Mouse (Mus musculus) lung, postnatal 4 days (tissue): ENCODE results near the gene Fkbp10.

Experiments used
- DNase-seq, 2 experiments: peaks; one replicate each; pipeline ENCODE4 v3.0.0; 2021

The Fkbp10 gene

GRCm38 (mm10) chr11:100414914-100415822 is at the start of gene Fkbp10:
Gene Fkbp10 (plus strand): TSS chr11:100415697.
- DNase-seq = peak; percentile 80 to 86

- no peak for DNase-seq
These were observed 46.4 kb upstream of the Fkbp10 start for GRCm38 (mm10) chr11:100369145-100369544.

- no peak for DNase-seq
These were observed 45.7 kb upstream of the Fkbp10 start for GRCm38 (mm10) chr11:100369822-100370221.

GRCm38 (mm10) chr11:100371981-100372558 is 43.4 kb upstream of the Fkbp10 start:
- DNase-seq = no peak

GRCm38 (mm10) chr11:100375127-100375526 is 40.4 kb upstream of the Fkbp10 start:
- no peak for DNase-seq

- DNase-seq = no peak
These were observed 39.5 kb upstream of the Fkbp10 start for GRCm38 (mm10) chr11:100376005-100376404.

DNA sequence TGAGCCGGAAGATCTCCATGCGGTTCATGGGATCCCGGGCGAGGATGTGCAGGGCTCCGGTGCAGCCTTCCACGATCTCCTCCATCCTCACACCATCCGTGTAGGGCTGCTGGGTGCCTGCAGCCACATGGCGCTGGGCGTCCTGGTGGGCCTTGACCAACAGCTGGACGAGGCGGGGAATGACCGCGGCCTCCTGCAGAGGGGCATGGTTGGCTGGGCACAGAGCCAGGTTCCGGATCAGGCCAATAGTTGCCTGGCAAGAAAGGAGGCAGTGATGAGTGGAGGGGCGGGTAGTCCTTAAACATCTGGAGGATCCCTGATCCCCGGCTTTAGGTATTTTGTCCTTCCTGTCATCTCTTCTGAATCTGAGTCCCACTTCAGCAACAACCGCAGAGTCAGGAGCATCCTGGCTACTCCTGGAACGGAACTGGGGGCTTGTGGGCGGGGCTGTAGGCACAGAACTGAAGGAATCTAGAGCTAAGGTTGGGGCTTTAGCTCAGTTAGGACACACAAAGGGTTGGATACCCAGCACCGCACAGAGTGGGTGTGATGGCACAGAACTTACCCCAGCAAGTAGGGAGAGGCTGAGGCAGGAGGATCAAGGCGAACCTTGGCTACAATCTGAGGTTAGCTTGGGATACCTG is 38.6 kb upstream of the Fkbp10 start:
- no peak for DNase-seq

GRCm38 (mm10) chr11:100377989-100378388 is 37.5 kb upstream of the Fkbp10 start:
- DNase-seq = no peak

DNA sequence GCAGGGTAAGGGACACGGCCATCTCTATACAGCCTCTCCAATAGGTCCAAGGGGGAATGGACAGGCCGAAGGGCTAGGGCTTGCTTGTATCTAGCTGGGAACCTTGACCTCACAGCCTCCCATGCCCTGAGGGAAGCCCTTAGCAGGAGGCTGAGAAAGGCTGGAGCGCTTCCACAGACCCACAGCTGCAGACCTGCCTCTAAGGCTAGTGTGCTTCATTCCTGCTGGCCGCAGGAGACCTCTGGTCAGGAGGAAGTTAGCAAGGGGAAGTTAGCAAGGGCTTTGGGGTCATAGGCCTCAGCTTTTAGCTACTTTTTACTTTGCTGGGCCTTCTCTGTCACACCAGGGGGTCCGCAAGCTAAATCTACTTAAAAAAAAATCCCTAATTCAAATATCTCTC is 37.1 kb upstream of the Fkbp10 start:
- DNase-seq = no peak

- no peak for DNase-seq
These were observed 36.2 kb upstream of the Fkbp10 start for GRCm38 (mm10) chr11:100379311-100379710.

DNA sequence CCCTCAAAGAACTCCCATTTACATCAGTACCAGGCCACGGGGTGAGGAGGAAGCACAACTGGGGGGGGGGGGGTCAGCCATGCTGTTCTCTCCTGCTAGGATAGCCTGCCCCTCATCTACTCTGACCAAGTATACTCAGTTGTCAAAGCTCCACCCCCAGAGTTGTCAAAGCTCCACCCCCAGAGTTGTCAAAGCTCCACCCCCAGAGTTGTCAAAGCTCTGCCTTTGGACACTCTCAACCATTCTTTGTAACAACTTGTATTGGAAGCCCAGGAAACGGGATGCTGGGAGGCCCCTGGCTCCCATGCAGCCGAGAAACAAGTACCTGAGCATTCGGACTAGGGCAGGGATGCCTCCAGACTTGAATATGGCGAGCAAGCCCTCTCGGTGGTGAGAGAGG is 32.8 kb upstream of the Fkbp10 start:
- DNase-seq = no peak

- DNase-seq = no peak
These were observed 30.5 kb upstream of the Fkbp10 start for GRCm38 (mm10) chr11:100385016-100385415.

- peak; percentile 67 to 81 for DNase-seq
These were observed 28.9 kb upstream of the Fkbp10 start for GRCm38 (mm10) chr11:100386586-100386985.

- no peak for DNase-seq
These were observed 28.4 kb upstream of the Fkbp10 start for GRCm38 (mm10) chr11:100387111-100387510.

GRCm38 (mm10) chr11:100387589-100388375 is 27.7 kb upstream of the Fkbp10 start:
- DNase-seq = peak; percentile 75 to 91

GRCm38 (mm10) chr11:100388588-100388987 is 26.9 kb upstream of the Fkbp10 start:
- peak; percentile 73 to 85 for DNase-seq

GRCm38 (mm10) chr11:100389931-100390445 is 25.5 kb upstream of the Fkbp10 start:
- peak; percentile 80 to 91 for DNase-seq

DNA sequence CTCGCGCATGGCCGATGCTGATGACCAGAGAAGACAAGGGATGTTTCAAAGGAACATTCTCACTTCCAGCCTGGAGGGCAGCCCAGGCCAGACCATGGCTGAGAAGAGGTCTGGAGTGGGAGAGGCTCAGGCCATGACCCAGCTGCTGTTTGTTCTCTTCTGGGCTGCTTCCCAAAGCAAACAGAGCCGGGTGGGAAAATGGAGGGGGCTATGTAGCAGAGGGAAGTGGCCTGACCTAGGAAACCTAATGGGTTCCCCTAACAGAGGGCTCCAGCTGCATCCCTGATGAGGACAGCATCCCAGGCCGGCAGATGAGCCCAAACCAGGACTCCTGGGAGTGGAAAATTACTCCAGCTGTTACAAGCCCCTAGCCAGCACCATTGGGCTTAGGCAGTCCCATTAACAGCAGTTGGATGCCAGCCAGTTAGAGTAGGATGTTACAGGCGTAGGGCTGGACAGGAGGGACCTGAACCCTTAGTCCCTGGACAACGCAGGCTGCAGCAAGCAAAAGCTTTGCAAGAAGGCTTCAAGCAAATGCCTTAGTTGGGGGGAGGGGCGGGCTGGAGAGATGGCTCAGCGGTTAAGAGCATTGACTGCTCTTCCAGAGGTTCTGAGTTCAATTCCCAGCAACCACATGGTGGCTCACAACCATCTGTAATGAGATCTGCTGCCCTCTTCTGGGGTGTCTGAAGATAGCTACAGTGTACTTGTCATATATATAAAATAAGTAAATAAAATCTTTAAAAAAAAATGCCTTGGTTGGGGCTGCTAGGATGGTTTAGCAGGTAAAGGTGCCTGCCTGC is 24.2 kb upstream of the Fkbp10 start:
- peak; percentile 84 to 93 for DNase-seq

DNA sequence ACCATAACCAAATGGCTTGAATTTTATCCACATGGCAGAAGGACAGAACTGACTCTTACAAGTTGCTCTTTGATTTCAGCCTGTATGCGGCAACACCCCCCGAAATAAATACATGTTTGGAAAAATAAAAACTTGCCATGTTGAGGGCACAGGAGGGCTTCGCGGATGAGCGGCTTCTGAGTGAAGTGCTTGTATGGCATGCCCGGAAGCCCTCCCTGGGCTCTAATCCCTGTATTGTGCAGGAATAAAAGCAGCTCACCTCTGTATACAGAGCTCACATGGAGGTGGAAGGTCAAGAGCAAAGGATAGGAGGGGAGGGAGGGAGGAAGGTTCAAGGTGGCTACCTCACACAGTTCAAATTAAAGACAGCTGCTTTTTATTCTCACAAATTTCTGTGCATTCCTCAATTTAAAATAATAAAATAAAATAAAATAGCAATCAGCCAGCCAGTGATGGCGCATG is 23.6 kb upstream of the Fkbp10 start:
- DNase-seq = no peak

DNA sequence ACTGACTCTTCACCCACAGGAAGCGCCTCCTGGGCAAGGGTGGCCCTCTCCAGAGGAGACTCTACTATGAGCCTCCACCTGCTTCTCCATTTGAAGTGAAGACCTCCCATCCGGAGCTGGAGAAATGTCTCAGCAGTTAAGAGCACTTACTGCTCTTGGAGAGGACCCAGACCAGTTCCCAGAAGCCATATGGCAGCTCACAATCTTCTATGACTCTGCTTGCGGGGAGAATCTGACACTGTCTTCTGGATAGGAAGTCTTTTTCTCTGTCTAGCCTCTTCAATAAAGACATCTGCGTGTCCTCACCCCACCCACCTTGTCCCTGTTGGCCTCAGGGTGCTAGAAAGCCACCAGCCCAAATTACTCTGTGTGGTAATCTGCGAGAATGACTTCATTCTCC is 22.5 kb upstream of the Fkbp10 start:
- DNase-seq = no peak

DNA sequence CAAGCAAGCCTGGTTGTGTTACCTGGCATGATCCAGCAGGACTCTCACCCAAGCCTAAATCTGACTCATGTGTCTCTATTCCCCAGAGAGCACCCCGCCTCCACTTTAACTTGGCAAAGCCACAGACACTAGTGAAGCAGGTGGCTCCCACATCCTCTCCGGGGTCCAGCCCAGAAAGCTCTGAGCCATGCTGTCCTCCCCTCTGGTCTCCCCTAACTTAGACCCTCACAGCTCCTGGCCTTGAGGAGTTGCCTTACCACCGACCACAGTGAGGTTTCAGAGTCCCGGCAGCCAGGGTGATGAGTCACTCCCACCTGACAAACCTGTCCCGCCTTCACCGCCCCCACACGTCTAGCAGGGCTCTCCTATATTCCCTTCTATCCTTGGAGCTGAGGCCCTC is 21.8 kb upstream of the Fkbp10 start:
- no peak for DNase-seq
